Mouse (Mus musculus) retina, embryonic 14.5 days (tissue): ENCODE measurements around the gene Lmntd2.
A peak's percentile ranks its signal among the peaks of the same experiment; 100 is the strongest.
"Not testable (repeated sequence)": the region's sequence is repeated elsewhere in the genome, so short reads cannot be mapped to it uniquely, and the experiment has no call there.

Experiments used
- DNase-seq: peaks from one replicate; pipeline ENCODE4 v3.0.0-alpha.2; 2015; ENCODE audit warnings: low spot score

Lmntd2 gene

GRCm38 (mm10) chr7:141213605-141214235, at the start of gene Lmntd2:
Lmntd2 (minus strand) TSS chr7:141214080.
- DNase-seq, result no peak

GRCm38 (mm10) chr7:141263640-141264039, 49.8 kb upstream of the Lmntd2 start:
- DNase-seq, result no peak

GRCm38 (mm10) chr7:141261480-141261879, 47.6 kb upstream of the Lmntd2 start:
- DNase-seq, result no peak

- no peak for DNase-seq
These were observed 42.3 kb upstream of the Lmntd2 start for GRCm38 (mm10) chr7:141256159-141256558.

GRCm38 (mm10) chr7:141250486-141250885, 36.6 kb upstream of the Lmntd2 start:
- not testable (repeated sequence) for DNase-seq

GRCm38 (mm10) chr7:141231551-141231950, 17.7 kb upstream of the Lmntd2 start:
- no peak for DNase-seq

- no peak for DNase-seq
These were observed 17.2 kb upstream of the Lmntd2 start for GRCm38 (mm10) chr7:141231111-141231510.

GRCm38 (mm10) chr7:141230570-141230969, 16.7 kb upstream of the Lmntd2 start:
- DNase-seq, result no peak

GRCm38 (mm10) chr7:141229702-141230101, 15.8 kb upstream of the Lmntd2 start:
- no peak for DNase-seq

- DNase-seq, result peak; percentile 95
These were observed 14.6 kb upstream of the Lmntd2 start, which contains the start of gene Phrf1 for GRCm38 (mm10) chr7:141228279-141229067. Phrf1 (plus strand) TSS chr7:141228784.

- DNase-seq, result no peak
These were observed 13.9 kb upstream of the Lmntd2 start for GRCm38 (mm10) chr7:141227796-141228195.

- no peak for DNase-seq
These were observed 12.7 kb upstream of the Lmntd2 start for GRCm38 (mm10) chr7:141226535-141226934.

- no peak for DNase-seq
These were observed 8.9 kb upstream of the Lmntd2 start for GRCm38 (mm10) chr7:141222696-141223215.

GRCm38 (mm10) chr7:141222126-141222467, 8.2 kb upstream of the Lmntd2 start:
- no peak for DNase-seq

GRCm38 (mm10) chr7:141221249-141222125, 7.6 kb upstream of the Lmntd2 start:
- peak; percentile 99 for DNase-seq

GRCm38 (mm10) chr7:141220377-141220776, 6.5 kb upstream of the Lmntd2 start:
- no peak for DNase-seq

GRCm38 (mm10) chr7:141219558-141220099, 5.7 kb upstream of the Lmntd2 start:
- DNase-seq, result no peak

GRCm38 (mm10) chr7:141218557-141219133, 4.8 kb upstream of the Lmntd2 start:
- DNase-seq, result no peak

- no peak for DNase-seq
These were observed 4.3 kb upstream of the Lmntd2 start for GRCm38 (mm10) chr7:141218141-141218540.

GRCm38 (mm10) chr7:141217343-141218013, 3.6 kb upstream of the Lmntd2 start:
- no peak for DNase-seq

- no peak for DNase-seq
These were observed 3.0 kb upstream of the Lmntd2 start for GRCm38 (mm10) chr7:141216894-141217293.
